Mouse (Mus musculus): ENCODE data around the gene Gpr176.

GRCm38 (mm10) chr2:118262673-118263072, 110.5 kb downstream of the Gpr176 start:
- TF ChIP-seq CTCF (IDR thresholded peaks at IDR 0.05; ENCODE audit: low read depth, low read length) = no peak
- TF ChIP-seq POLR2A (IDR thresholded peaks at IDR 0.05; ENCODE audit: borderline replicate concordance, low read depth, low read length) = no peak
